Mouse (Mus musculus): ENCODE results near the gene Enpp6. TPM values are rescaled to one million over a fixed set of nuclear protein-coding genes. Genes with fewer than 3 reads are reported as not detected.

Gene Enpp6
- polyA plus RNA-seq, 1 experiment from 2014 or later, result 0.34 TPM

GRCm38 (mm10) chr8:47021135-47021555 lies 34.5 kb downstream of the Enpp6 start:
- Histone ChIP-seq H3K27ac (ENCODE audit: low read depth, low read length) (no peak overlapping the region), H3K4me3 (ENCODE audit: low read depth, low read length) (no peak overlapping the region), H3K27me3 (ENCODE audit: control insufficient read depth, insufficient read depth, low read length) (no peaks in the 10 kb centered on the region), H3K36me3 (ENCODE audit: control insufficient read depth, insufficient read depth, low read length) (no peaks in the 10 kb centered on the region), H3K9me3 (ENCODE audit: control insufficient read depth, low read length) (no peaks in the 10 kb centered on the region), H3K9ac (ENCODE audit: low read length) (no peak overlapping the region), H3K4me1 (ENCODE audit: control insufficient read depth, insufficient read depth, low read length) (no peaks in the 10 kb centered on the region), H3K4me2 (ENCODE audit: low read depth) (no peak overlapping the region)
- no peak for ATAC-seq (ENCODE audit: insufficient read depth, low FRiP score, low TSS enrichment)
- 77% methylated on average over 8 of the region's 8 CpGs for WGBS
- DNase-seq (ENCODE audit: low spot score), result no peak

- 85% methylated on average over 4 of the region's 4 CpGs for WGBS
- Histone ChIP-seq H3K4me3 (ENCODE audit: low read depth, low read length) (no peak overlapping the region), H3K9ac (ENCODE audit: low read length) (no peak overlapping the region), H3K9me3 (ENCODE audit: control insufficient read depth, low read length) (no peaks in the 10 kb centered on the region), H3K4me2 (ENCODE audit: low read depth) (no peak overlapping the region), H3K4me1 (ENCODE audit: control insufficient read depth, insufficient read depth, low read length) (0 out of 2 replicates have a peak, but pooled peaks cover 3% of the 10 kb centered on the region), H3K36me3 (ENCODE audit: control insufficient read depth, insufficient read depth, low read length) (no peaks in the 10 kb centered on the region), H3K27ac (ENCODE audit: low read depth, low read length) (no peak overlapping the region), H3K27me3 (ENCODE audit: control insufficient read depth, insufficient read depth, low read length) (no peaks in the 10 kb centered on the region)
- no peak for DNase-seq (ENCODE audit: low spot score)
- no peak for ATAC-seq (ENCODE audit: insufficient read depth, low FRiP score, low TSS enrichment)
Measured at GRCm38 (mm10) chr8:47024612-47025011, 37.9 kb downstream of the Enpp6 start.

GRCm38 (mm10) chr8:47026841-47027490 lies 40.3 kb downstream of the Enpp6 start:
- DNase-seq (ENCODE audit: low spot score) (no peak), ATAC-seq (ENCODE audit: insufficient read depth, low FRiP score, low TSS enrichment) (no peak)
- H3K9ac ChIP-seq (ENCODE audit: low read length), result no peak overlapping the region
- H3K4me2 ChIP-seq (ENCODE audit: low read depth), result no peak overlapping the region
- no peaks in the 10 kb centered on the region for H3K9me3 ChIP-seq (ENCODE audit: control insufficient read depth, low read length)
- no peaks in the 10 kb centered on the region for H3K27me3 ChIP-seq (ENCODE audit: control insufficient read depth, insufficient read depth, low read length)
- H3K27ac ChIP-seq (ENCODE audit: low read depth, low read length), result no peak overlapping the region
- H3K4me3 ChIP-seq (ENCODE audit: low read depth, low read length), result no peak overlapping the region
- 80% methylated on average over 10 of the region's 10 CpGs for WGBS
- H3K4me1 ChIP-seq (ENCODE audit: control insufficient read depth, insufficient read depth, low read length), result 0 out of 2 replicates have a peak, but pooled peaks cover 3% of the 10 kb centered on the region
- no peaks in the 10 kb centered on the region for H3K36me3 ChIP-seq (ENCODE audit: control insufficient read depth, insufficient read depth, low read length)

DNA sequence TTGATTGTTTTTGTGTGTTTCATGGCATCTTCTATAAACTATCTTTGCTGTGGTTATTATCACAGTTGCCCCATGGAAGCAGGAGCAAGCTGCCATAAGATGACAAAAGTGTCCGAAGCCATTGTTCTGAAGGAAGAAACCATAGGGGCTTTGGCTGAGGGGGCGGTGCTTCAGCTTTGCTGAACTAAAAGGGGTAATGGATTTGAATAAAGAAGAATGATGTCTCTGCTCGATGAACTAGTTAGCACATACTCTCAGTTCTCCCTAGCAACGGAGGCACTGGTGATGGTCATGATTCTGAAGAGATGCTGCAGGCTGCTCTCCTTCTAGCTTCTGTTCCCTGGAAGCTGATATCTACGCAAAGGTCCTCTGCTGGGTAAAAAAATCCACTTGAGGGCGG lies 41.8 kb downstream of the Enpp6 start:
- Histone ChIP-seq H3K27ac (ENCODE audit: low read depth, low read length) (no peak overlapping the region), H3K27me3 (ENCODE audit: control insufficient read depth, insufficient read depth, low read length) (no peaks in the 10 kb centered on the region), H3K4me1 (ENCODE audit: control insufficient read depth, insufficient read depth, low read length) (0 out of 2 replicates have a peak, but pooled peaks cover 3% of the 10 kb centered on the region), H3K36me3 (ENCODE audit: control insufficient read depth, insufficient read depth, low read length) (no peaks in the 10 kb centered on the region), H3K9ac (ENCODE audit: low read length) (no peak overlapping the region), H3K9me3 (ENCODE audit: control insufficient read depth, low read length) (no peaks in the 10 kb centered on the region), H3K4me3 (ENCODE audit: low read depth, low read length) (no peak overlapping the region), H3K4me2 (ENCODE audit: low read depth) (no peak overlapping the region)
- WGBS, result 43% methylated on average over 6 of the region's 6 CpGs
- 0 out of 2 replicates have a peak, but pooled peaks have one; percentile 48 for ATAC-seq (ENCODE audit: insufficient read depth, low FRiP score, low TSS enrichment)
- peak; percentile 66 for DNase-seq (ENCODE audit: low spot score)

GRCm38 (mm10) chr8:47030321-47030720 lies 43.6 kb downstream of the Enpp6 start:
- no peak overlapping the region for H3K9ac ChIP-seq (ENCODE audit: low read length)
- no peaks in the 10 kb centered on the region for H3K9me3 ChIP-seq (ENCODE audit: control insufficient read depth, low read length)
- DNase-seq (ENCODE audit: low spot score) (no peak), ATAC-seq (ENCODE audit: insufficient read depth, low FRiP score, low TSS enrichment) (no peak)
- H3K4me3 ChIP-seq (ENCODE audit: low read depth, low read length), result no peak overlapping the region
- H3K27me3 ChIP-seq (ENCODE audit: control insufficient read depth, insufficient read depth, low read length), result no peaks in the 10 kb centered on the region
- no peak overlapping the region for H3K4me2 ChIP-seq (ENCODE audit: low read depth)
- 93% methylated on average over 19 of the region's 19 CpGs for WGBS
- H3K4me1 ChIP-seq (ENCODE audit: control insufficient read depth, insufficient read depth, low read length), result 0 out of 2 replicates have a peak, but pooled peaks cover 3% of the 10 kb centered on the region
- H3K36me3 ChIP-seq (ENCODE audit: control insufficient read depth, insufficient read depth, low read length), result no peaks in the 10 kb centered on the region
- H3K27ac ChIP-seq (ENCODE audit: low read depth, low read length), result no peak overlapping the region

- WGBS, result 85% methylated on average over 7 of the region's 7 CpGs
- no peak overlapping the region for H3K27ac ChIP-seq (ENCODE audit: low read depth, low read length)
- no peaks in the 10 kb centered on the region for H3K36me3 ChIP-seq (ENCODE audit: control insufficient read depth, insufficient read depth, low read length)
- no peak for DNase-seq (ENCODE audit: low spot score)
- H3K4me2 ChIP-seq (ENCODE audit: low read depth), result no peak overlapping the region
- no peak overlapping the region for H3K9ac ChIP-seq (ENCODE audit: low read length)
- H3K4me3 ChIP-seq (ENCODE audit: low read depth, low read length), result no peak overlapping the region
- H3K4me1 ChIP-seq (ENCODE audit: control insufficient read depth, insufficient read depth, low read length), result 0 out of 2 replicates have a peak, but pooled peaks cover 3% of the 10 kb centered on the region
- H3K27me3 ChIP-seq (ENCODE audit: control insufficient read depth, insufficient read depth, low read length), result no peaks in the 10 kb centered on the region
- ATAC-seq (ENCODE audit: insufficient read depth, low FRiP score, low TSS enrichment), result no peak
- H3K9me3 ChIP-seq (ENCODE audit: control insufficient read depth, low read length), result no peaks in the 10 kb centered on the region
Measured at GRCm38 (mm10) chr8:47032081-47032480, 45.4 kb downstream of the Enpp6 start.

DNA sequence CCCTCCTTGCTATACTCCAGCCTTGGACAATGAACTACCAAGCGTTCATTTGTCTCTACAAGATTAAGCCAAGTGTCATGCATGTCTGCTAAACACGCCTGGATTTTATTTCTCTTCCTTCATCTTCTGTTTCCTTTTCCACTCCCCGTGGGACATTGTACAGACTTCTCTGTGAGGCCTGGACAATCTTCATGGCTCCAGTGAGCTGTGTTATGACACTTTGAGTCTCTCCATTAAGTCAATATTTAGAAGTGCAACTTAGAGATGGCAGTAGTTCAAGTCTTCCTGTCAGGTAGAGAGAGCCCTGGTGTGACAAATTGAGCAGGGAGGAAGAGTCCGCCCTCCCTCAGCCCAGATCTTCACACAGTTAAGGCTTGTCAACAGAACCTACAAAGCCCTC lies 47.3 kb downstream of the Enpp6 start:
- 91% methylated on average over 4 of the region's 4 CpGs for WGBS
- no peaks in the 10 kb centered on the region for H3K36me3 ChIP-seq (ENCODE audit: control insufficient read depth, insufficient read depth, low read length)
- H3K4me1 ChIP-seq (ENCODE audit: control insufficient read depth, insufficient read depth, low read length), result no peaks in the 10 kb centered on the region
- no peak overlapping the region for H3K9ac ChIP-seq (ENCODE audit: low read length)
- ATAC-seq (ENCODE audit: insufficient read depth, low FRiP score, low TSS enrichment) (no peak), DNase-seq (ENCODE audit: low spot score) (no peak)
- no peak overlapping the region for H3K4me3 ChIP-seq (ENCODE audit: low read depth, low read length)
- no peaks in the 10 kb centered on the region for H3K9me3 ChIP-seq (ENCODE audit: control insufficient read depth, low read length)
- no peak overlapping the region for H3K27ac ChIP-seq (ENCODE audit: low read depth, low read length)
- no peak overlapping the region for H3K4me2 ChIP-seq (ENCODE audit: low read depth)
- H3K27me3 ChIP-seq (ENCODE audit: control insufficient read depth, insufficient read depth, low read length), result no peaks in the 10 kb centered on the region

GRCm38 (mm10) chr8:47036501-47036900 lies 49.8 kb downstream of the Enpp6 start:
- Histone ChIP-seq H3K36me3 (ENCODE audit: control insufficient read depth, insufficient read depth, low read length) (no peaks in the 10 kb centered on the region), H3K4me2 (ENCODE audit: low read depth) (no peak overlapping the region), H3K4me1 (ENCODE audit: control insufficient read depth, insufficient read depth, low read length) (no peaks in the 10 kb centered on the region), H3K27ac (ENCODE audit: low read depth, low read length) (no peak overlapping the region), H3K9ac (ENCODE audit: low read length) (no peak overlapping the region), H3K27me3 (ENCODE audit: control insufficient read depth, insufficient read depth, low read length) (no peaks in the 10 kb centered on the region), H3K9me3 (ENCODE audit: control insufficient read depth, low read length) (no peaks in the 10 kb centered on the region), H3K4me3 (ENCODE audit: low read depth, low read length) (no peak overlapping the region)
- 89% methylated on average over 8 of the region's 8 CpGs for WGBS
- no peak for ATAC-seq (ENCODE audit: insufficient read depth, low FRiP score, low TSS enrichment)
- no peak for DNase-seq (ENCODE audit: low spot score)

GRCm38 (mm10) chr8:47037405-47037804 lies 50.7 kb downstream of the Enpp6 start:
- 66% methylated on average over 5 of the region's 5 CpGs for WGBS
- H3K4me2 ChIP-seq (ENCODE audit: low read depth), result no peak overlapping the region
- no peaks in the 10 kb centered on the region for H3K36me3 ChIP-seq (ENCODE audit: control insufficient read depth, insufficient read depth, low read length)
- no peak overlapping the region for H3K4me3 ChIP-seq (ENCODE audit: low read depth, low read length)
- no peaks in the 10 kb centered on the region for H3K4me1 ChIP-seq (ENCODE audit: control insufficient read depth, insufficient read depth, low read length)
- H3K27me3 ChIP-seq (ENCODE audit: control insufficient read depth, insufficient read depth, low read length), result no peaks in the 10 kb centered on the region
- no peak overlapping the region for H3K27ac ChIP-seq (ENCODE audit: low read depth, low read length)
- ATAC-seq (ENCODE audit: insufficient read depth, low FRiP score, low TSS enrichment) (no peak), DNase-seq (ENCODE audit: low spot score) (no peak)
- no peak overlapping the region for H3K9ac ChIP-seq (ENCODE audit: low read length)
- H3K9me3 ChIP-seq (ENCODE audit: control insufficient read depth, low read length), result no peaks in the 10 kb centered on the region
